ENCODE assay signal across 23 mouse cellular contexts in the genomic region with DNA sequence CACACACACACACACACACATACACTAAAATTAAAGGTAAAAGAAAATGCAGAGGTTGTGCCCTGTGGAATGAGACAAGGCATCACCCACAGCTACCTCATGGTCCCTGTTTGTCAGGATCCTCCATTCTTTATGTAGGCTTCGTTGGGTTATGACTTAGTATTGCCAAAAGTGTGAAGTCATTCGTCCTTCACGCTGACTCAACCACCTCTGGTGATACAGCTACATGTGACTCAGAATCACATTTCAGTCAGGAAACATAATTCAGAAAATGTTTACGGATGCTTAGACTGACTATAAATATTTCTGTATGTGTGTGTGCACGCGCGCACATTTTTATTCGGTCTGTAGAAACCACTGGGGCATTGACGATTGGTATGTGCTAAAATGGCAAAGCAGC.
DNase-seq lines count a peak whose midpoint lies in the region; ATAC-seq and TF ChIP-seq lines count a peak whose summit lies in the region.
"Had no signal": no experiment of that assay in that cellular context is flagged by ENCODE, and none has a peak within 500 bp of the region (broad histone marks: within the 10 kb centered on the region; RNA-seq: fewer than 3 reads in every experiment).

No protein-coding gene starts in this region.

- no peak for TF ChIP-seq POLR2A in myocyte (IDR thresholded peaks at IDR 0.05; ENCODE audit: insufficient read length, low read depth)

- no peaks in the 10 kb centered on the region for H3K36me3 ChIP-seq in hindbrain, embryonic 13.5 days
- H3K36me3 ChIP-seq in hindbrain, embryonic 16.5 days (ENCODE audit: control insufficient read depth, insufficient read depth, low read length): no peaks in the 10 kb centered on the region
- no peaks in the 10 kb centered on the region for H3K36me3 ChIP-seq in myocyte (ENCODE audit: control insufficient read depth, insufficient read depth)
- H3K36me3 ChIP-seq: embryonic facial prominence, embryonic 12.5 days; forebrain, embryonic 12.5 days; G1E; heart, embryonic 15.5 days had no signal

- ATAC-seq in hindbrain, embryonic 13.5 days (ENCODE audit: low FRiP score): no peak
- no peak for ATAC-seq in hindbrain, embryonic 16.5 days
- ATAC-seq: activated CD4-positive, CD25-positive, alpha-beta regulatory T cell, adult 4 months; CD4-positive, CD25-positive, alpha-beta regulatory T cell, adult 4 months; forebrain, embryonic 16.5 days had no signal

- 90% methylated on average over 9 of the region's 9 CpGs for WGBS in hindbrain, embryonic 13.5 days
- WGBS in hindbrain, embryonic 16.5 days: 90% methylated on average over 9 of the region's 9 CpGs

- no peak overlapping the region for H3K4me2 ChIP-seq in hindbrain, embryonic 13.5 days
- no peak overlapping the region for H3K4me2 ChIP-seq in hindbrain, embryonic 16.5 days (ENCODE audit: low read length)
- no peak overlapping the region for H3K4me2 ChIP-seq in myocyte (ENCODE audit: low read depth)
- H3K4me2 ChIP-seq: embryonic facial prominence, embryonic 12.5 days; forebrain, embryonic 12.5 days; heart, embryonic 11.5 days; heart, embryonic 15.5 days; hindbrain, embryonic 14.5 days had no signal

- H3K9me3 ChIP-seq in hindbrain, embryonic 13.5 days: no peaks in the 10 kb centered on the region
- no peaks in the 10 kb centered on the region for H3K9me3 ChIP-seq in hindbrain, embryonic 16.5 days (ENCODE audit: control insufficient read depth, low read length)
- H3K9me3 ChIP-seq: embryonic facial prominence, embryonic 12.5 days; forebrain, embryonic 12.5 days; heart, embryonic 15.5 days had no signal

- H3K4me1 ChIP-seq in hindbrain, embryonic 13.5 days (replicated peaks): 0 out of 2 replicates have a peak, but pooled peaks cover 3% of the 10 kb centered on the region
- no peaks in the 10 kb centered on the region for H3K4me1 ChIP-seq in hindbrain, embryonic 16.5 days (ENCODE audit: control insufficient read depth, insufficient read depth, low read depth, low read length)
- H3K4me1 ChIP-seq: forebrain, embryonic 12.5 days; heart, embryonic 15.5 days had no signal

- no peak overlapping the region for H3K4me3 ChIP-seq in hindbrain, embryonic 13.5 days
- H3K4me3 ChIP-seq in hindbrain, embryonic 16.5 days (ENCODE audit: low read length): no peak overlapping the region
- no peak overlapping the region for H3K4me3 ChIP-seq in myocyte
- H3K4me3 ChIP-seq: embryonic facial prominence, embryonic 12.5 days; forebrain, embryonic 12.5 days; heart, adult 2 months; heart, embryonic 15.5 days had no signal

- no peaks in the 10 kb centered on the region for H3K27me3 ChIP-seq in hindbrain, embryonic 13.5 days
- H3K27me3 ChIP-seq in hindbrain, embryonic 16.5 days (replicated peaks; ENCODE audit: control insufficient read depth, insufficient read depth, low read length): no peaks in the 10 kb centered on the region
- no peaks in the 10 kb centered on the region for H3K27me3 ChIP-seq in myocyte (ENCODE audit: control insufficient read depth, insufficient read depth, insufficient read length)
- H3K27me3 ChIP-seq: embryonic facial prominence, embryonic 12.5 days; forebrain, embryonic 12.5 days; heart, embryonic 15.5 days had no signal

- DNase-seq in 3134 (ENCODE audit: extremely low read depth, insufficient read length, low spot score) (peak; percentile 49), NIH3T3 (ENCODE audit: low read depth) (peak; percentile 70)
- no peak for DNase-seq in urinary bladder, adult 2 months (ENCODE audit: low spot score)
- DNase-seq in urinary bladder, postnatal 4 days (ENCODE audit: low spot score in 2 of 2): no peak
- DNase-seq: adrenal gland, postnatal 10 days; cerebellum, adult 11-12 months; cerebellum, adult 9-10 months; cerebellum, postnatal 25 days; gastrocnemius, postnatal 10 days; heart, adult 2 months; heart, postnatal 14 days had no signal

- peak overlapping the region; percentile 18; the same call in 1 of the 2 replicates for H3K27ac ChIP-seq in hindbrain, embryonic 13.5 days
- no peak overlapping the region for H3K27ac ChIP-seq in hindbrain, embryonic 16.5 days (ENCODE audit: low read depth, low read length)
- H3K27ac ChIP-seq: embryonic facial prominence, embryonic 12.5 days; forebrain, embryonic 12.5 days; heart, adult 2 months; heart, embryonic 15.5 days; hindbrain, embryonic 14.5 days had no signal

- no peaks in the 10 kb centered on the region for H3K79me2 ChIP-seq in myocyte (ENCODE audit: control insufficient read depth, insufficient read depth)

- H3ac ChIP-seq in myocyte (ENCODE audit: control insufficient read depth, insufficient read length): no peak overlapping the region

- no peak overlapping the region for H3K9ac ChIP-seq in hindbrain, embryonic 13.5 days
- no peak overlapping the region for H3K9ac ChIP-seq in hindbrain, embryonic 16.5 days (ENCODE audit: low read depth, low read length)
- H3K9ac ChIP-seq: embryonic facial prominence, embryonic 12.5 days; forebrain, embryonic 12.5 days; heart, embryonic 15.5 days; hindbrain, embryonic 14.5 days had no signal

TF ChIP-seq in myocyte, 11 proteins besides CTCF, POLR2A, EP300 and RAD21:
- TF ChIP-seq USF1 (IDR thresholded peaks at IDR 0.05; ENCODE audit: low read depth) (peak; percentile 39), E2F4 (IDR thresholded peaks at IDR 0.05; ENCODE audit: insufficient read depth) (no peak), MYOG (IDR thresholded peaks at IDR 0.05; ENCODE audit: control insufficient read depth in 1 of 3, insufficient read depth in 1 of 3, insufficient read length in 2 of 3, low read depth in 2 of 3) (no peak)

Comparison
In these comparisons a context has a peak if more than half of its experiments do, and no peak if none do; other contexts are left out.
1. DNase-seq: peak in 3134 (single experiment) and NIH3T3 (single experiment); none in urinary bladder, adult 2 months (single experiment) and urinary bladder, postnatal 4 days (0 of 2).